Mouse (Mus musculus) small intestine, adult 2 months (tissue): ENCODE results near the gene Rngtt.

Source experiments
- CTCF ChIP-seq: fragments of 200-500 bp; IDR thresholded peaks from 2 replicates; pipeline ENCODE4 v1.5.1; 2012; ENCODE audit warnings: low read depth, mild to moderate bottlenecking, control low read depth, inconsistent platforms, low read length, moderate library complexity, mixed read lengths; ENCODE audit not compliant: insufficient replicate concordance, insufficient read length; ENCODE audit errors: extremely low read depth
- POLR2A ChIP-seq: fragments of 200-500 bp; IDR thresholded peaks from 2 replicates; pipeline ENCODE4 v1.6.1; 2012; ENCODE audit warnings: low read depth, mild to moderate bottlenecking, control low read depth, inconsistent platforms, low read length, moderate library complexity

- TF ChIP-seq POLR2A (no peak), CTCF (no peak)
These were observed 83.3 kb downstream of the Rngtt start for GRCm38 (mm10) chr4:33393437-33393836.
